In genomic region chr17:53656369-53656860, GRCm38 (mm10) we compare ENCODE assay signal across 17 mouse cellular contexts.
"Had no signal": no experiment of that assay in that cellular context is flagged by ENCODE, and none has a peak within 500 bp of the region (broad histone marks: within the 10 kb centered on the region; RNA-seq: fewer than 3 reads in every experiment).

No protein-coding gene starts in this region.

- DNase-seq: kidney, adult 2 months; kidney, postnatal 36 days; layer of hippocampus, postnatal 36 days; liver, embryonic 13.5 days; lung, adult 2 months; thymus, adult 2 months; thymus, postnatal 14 days; thymus, postnatal 4 days had no signal

- H3K4me3 ChIP-seq: limb, embryonic 10.5 days; limb, embryonic 13.5 days; liver, embryonic 13.5 days; megakaryocyte, embryonic 14.5 days; midbrain, embryonic 10.5 days; midbrain, embryonic 13.5 days; myocyte; neural tube, embryonic 13.5 days had no signal

- H3K36me3 ChIP-seq: limb, embryonic 10.5 days had no signal

- H3K9ac ChIP-seq: limb, embryonic 13.5 days; liver, embryonic 13.5 days; midbrain, embryonic 13.5 days; neural tube, embryonic 13.5 days had no signal

- H3K27me3 ChIP-seq: limb, embryonic 13.5 days; liver, embryonic 13.5 days; megakaryocyte, embryonic 14.5 days; midbrain, embryonic 13.5 days; neural tube, embryonic 13.5 days had no signal

- H3K27ac ChIP-seq: kidney, postnatal 0 days; limb, embryonic 10.5 days; limb, embryonic 13.5 days; liver, embryonic 13.5 days; midbrain, embryonic 10.5 days; midbrain, embryonic 13.5 days; neural tube, embryonic 13.5 days; stomach, postnatal 0 days had no signal

- H3K4me1 ChIP-seq: limb, embryonic 10.5 days; limb, embryonic 13.5 days; liver, embryonic 13.5 days; neural tube, embryonic 13.5 days had no signal
